Mouse (Mus musculus) erythroblast, embryonic 14.5 days (primary cell): ENCODE results near the gene Wipi1.

ENCODE experiments used
- GATA1 ChIP-seq: IDR thresholded peaks from 2 replicates; pipeline ENCODE4 v1.6.1; 2012; ENCODE audit warnings: low read length, inconsistent platforms, mixed read lengths
- TAL1 ChIP-seq: IDR thresholded peaks from 3 replicates; pipeline ENCODE4 v1.6.1; 2012; ENCODE audit warnings: low read length, inconsistent platforms, mixed read lengths

GRCm38 (mm10) chr11:109594761-109595160 is 17.0 kb downstream of the Wipi1 start:
- TF ChIP-seq GATA1: no peak
- TF ChIP-seq TAL1: no peak
